Mouse (Mus musculus) erythroblast, embryonic 14.5 days (primary cell): Measurements from ENCODE around the gene Aifm2.

ENCODE experiments used
- GATA1 ChIP-seq: IDR thresholded peaks from 2 replicates; pipeline ENCODE4 v1.6.1; 2012; ENCODE audit warnings: low read length, inconsistent platforms, mixed read lengths
- TAL1 ChIP-seq: IDR thresholded peaks from 3 replicates; pipeline ENCODE4 v1.6.1; 2012; ENCODE audit warnings: low read length, inconsistent platforms, mixed read lengths

DNA sequence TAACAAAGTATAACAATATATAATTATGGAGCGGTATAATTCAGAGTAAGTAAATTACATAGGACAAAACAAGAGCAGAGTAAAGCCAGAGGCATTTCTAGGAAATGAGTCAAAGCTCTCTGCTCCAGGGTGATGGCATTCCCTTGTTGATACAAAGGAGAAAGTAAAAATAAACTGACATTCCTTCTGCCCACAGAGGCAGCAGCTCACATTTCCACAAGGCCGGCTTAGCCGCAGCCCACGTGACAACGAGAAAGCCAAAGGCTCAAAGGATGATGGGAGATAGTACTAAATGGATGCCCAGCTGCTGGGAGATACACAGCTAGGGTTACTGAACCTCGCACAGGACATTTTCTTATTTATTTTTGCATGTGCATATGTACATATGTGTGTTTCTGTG lies 44.8 kb downstream of the Aifm2 start:
- TF ChIP-seq TAL1 (no peak), GATA1 (no peak)
